Mouse (Mus musculus): ENCODE measurements around the gene Entpd6. TPM values are rescaled to one million over a fixed set of nuclear protein-coding genes. Genes with fewer than 3 reads are reported as not detected.

The Entpd6 gene
- polyA plus RNA-seq, 1 experiment from 2014 or later, result 34.4 TPM

DNA sequence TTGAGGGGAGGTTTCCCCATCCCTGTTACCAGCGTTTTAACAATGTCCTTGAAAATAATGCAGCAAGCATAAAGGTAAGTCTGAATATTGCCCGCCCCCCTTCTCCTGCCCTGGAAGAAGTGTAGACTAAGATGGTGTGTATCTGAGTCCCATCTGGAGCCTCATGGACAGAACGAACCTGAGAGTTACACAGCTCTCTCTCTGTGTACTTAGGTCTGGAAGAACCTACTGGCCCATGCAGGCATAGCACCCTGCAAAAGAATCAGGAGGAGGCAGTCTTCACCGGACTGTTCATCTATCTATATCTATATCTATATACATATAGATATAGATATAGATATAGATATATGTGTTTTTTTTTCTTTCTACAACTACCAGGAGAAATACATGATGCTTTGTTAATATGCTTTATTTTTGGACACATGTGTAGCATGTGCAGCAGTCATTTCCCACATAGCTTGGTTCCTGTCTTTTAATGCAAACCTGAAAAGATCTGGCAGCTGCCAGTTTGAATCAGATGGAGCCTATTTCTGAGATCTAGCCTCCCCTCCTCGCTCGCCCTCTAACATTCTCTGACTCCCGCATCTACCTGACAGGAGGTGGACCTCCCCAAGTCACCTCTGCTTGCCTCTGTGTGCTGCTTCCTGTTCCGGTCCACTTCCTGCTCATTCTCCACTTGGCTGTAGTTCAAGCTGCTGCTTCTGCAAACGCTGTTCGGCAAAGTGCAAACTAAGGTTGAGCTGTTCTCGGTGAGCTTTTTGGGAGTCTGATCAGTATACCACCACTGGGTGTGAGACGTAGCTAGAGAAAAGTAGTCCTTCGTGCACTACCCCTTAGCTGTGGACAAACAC, 1.5 kb downstream of the Entpd6 start:
- 67% methylated on average over 13 of the region's 13 CpGs for WGBS
- H3K27ac ChIP-seq (ENCODE audit: low read depth, low read length), result no peak overlapping the region
- H3K9ac ChIP-seq (ENCODE audit: low read depth, low read length), result peak overlapping the region; percentile 30; the same call in 1 of the 2 replicates
- H3K4me2 ChIP-seq, result peak overlapping the region; percentile 99; the same call in 1 of the 2 replicates
- DNase-seq (ENCODE audit: low spot score) (no peak), ATAC-seq (replicated peaks; ENCODE audit: low FRiP score) (no peak)
- H3K27me3 ChIP-seq (replicated peaks; ENCODE audit: control insufficient read depth, insufficient read depth, low read length), result no peaks in the 10 kb centered on the region; the same call in none of the 2 replicates
- no peak overlapping the region for H3K4me3 ChIP-seq (ENCODE audit: low read depth, low read length)
- H3K9me3 ChIP-seq (ENCODE audit: control insufficient read depth, low read length), result no peaks in the 10 kb centered on the region
- no peaks in the 10 kb centered on the region; the same call in 1 of the 2 replicates for H3K4me1 ChIP-seq (replicated peaks; ENCODE audit: control insufficient read depth, insufficient read depth, low read length)
- H3K36me3 ChIP-seq (ENCODE audit: control insufficient read depth, insufficient read depth, low read length), result no peaks in the 10 kb centered on the region

DNA sequence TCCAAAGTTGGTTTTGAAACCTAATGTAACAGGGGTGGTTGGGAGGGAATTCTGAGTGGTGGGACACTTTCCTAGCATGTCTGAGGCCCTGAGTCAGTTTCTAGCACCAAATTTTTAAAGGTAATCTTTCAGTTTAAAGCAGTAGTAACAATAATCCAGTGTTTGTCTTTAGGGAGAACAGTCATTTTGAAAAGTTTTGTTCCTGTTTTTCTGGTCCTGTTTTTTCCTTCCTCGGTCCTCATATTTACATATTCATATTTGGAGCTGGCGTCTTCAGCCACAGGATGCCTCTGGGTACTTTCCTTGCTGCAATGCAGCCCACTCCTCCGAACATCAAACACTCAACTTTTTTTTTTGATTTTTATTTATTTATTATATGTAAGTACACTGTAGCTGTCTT, 6.2 kb downstream of the Entpd6 start:
- Histone ChIP-seq H3K27ac (ENCODE audit: low read depth, low read length) (no peak overlapping the region), H3K27me3 (replicated peaks; ENCODE audit: control insufficient read depth, insufficient read depth, low read length) (no peaks in the 10 kb centered on the region), H3K4me2 (no peak overlapping the region), H3K9ac (ENCODE audit: low read depth, low read length) (no peak overlapping the region), H3K4me1 (replicated peaks; ENCODE audit: control insufficient read depth, insufficient read depth, low read length) (no peaks in the 10 kb centered on the region; the same call in 1 of the 2 replicates), H3K36me3 (ENCODE audit: control insufficient read depth, insufficient read depth, low read length) (peaks cover 12% of the 10 kb centered on the region), H3K9me3 (ENCODE audit: control insufficient read depth, low read length) (no peaks in the 10 kb centered on the region), H3K4me3 (ENCODE audit: low read depth, low read length) (no peak overlapping the region)
- DNase-seq (ENCODE audit: low spot score) (no peak), ATAC-seq (replicated peaks; ENCODE audit: low FRiP score) (no peak)
- 90% methylated on average over 3 of the region's 3 CpGs for WGBS

- H3K36me3 ChIP-seq (ENCODE audit: control insufficient read depth, insufficient read depth, low read length), result peaks cover 21% of the 10 kb centered on the region
- no peaks in the 10 kb centered on the region for H3K9me3 ChIP-seq (ENCODE audit: control insufficient read depth, low read length)
- WGBS, result 84% methylated on average over 7 of the region's 7 CpGs
- DNase-seq (ENCODE audit: low spot score) (no peak), ATAC-seq (replicated peaks; ENCODE audit: low FRiP score) (no peak)
- H3K4me1 ChIP-seq (replicated peaks; ENCODE audit: control insufficient read depth, insufficient read depth, low read length), result no peaks in the 10 kb centered on the region
- H3K4me3 ChIP-seq (ENCODE audit: low read depth, low read length), result no peak overlapping the region
- H3K27me3 ChIP-seq (replicated peaks; ENCODE audit: control insufficient read depth, insufficient read depth, low read length), result no peaks in the 10 kb centered on the region
- no peak overlapping the region for H3K27ac ChIP-seq (ENCODE audit: low read depth, low read length)
- H3K9ac ChIP-seq (ENCODE audit: low read depth, low read length), result no peak overlapping the region
- no peak overlapping the region for H3K4me2 ChIP-seq
Measured at GRCm38 (mm10) chr2:150761476-150761875, 12.6 kb downstream of the Entpd6 start.

DNA sequence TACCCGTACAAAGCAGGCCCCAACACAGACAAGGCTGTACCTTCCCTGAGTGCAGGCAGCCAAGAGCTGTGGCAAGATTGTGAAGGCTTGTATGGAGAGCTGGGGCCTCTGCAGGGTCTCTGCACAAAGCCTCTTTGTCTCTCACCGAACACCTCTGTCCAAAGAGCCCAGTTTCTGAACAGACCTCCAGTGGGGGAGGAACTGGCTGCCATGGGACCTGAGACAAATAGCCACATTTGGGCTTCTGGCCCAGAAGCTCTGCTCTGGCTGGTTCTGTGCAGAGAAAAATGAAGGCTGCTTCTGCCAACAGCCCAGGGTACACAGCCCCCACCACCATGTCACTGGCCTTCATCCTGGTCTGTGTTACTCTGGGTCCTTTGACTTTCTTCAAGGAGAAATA, 16.8 kb downstream of the Entpd6 start:
- no peak overlapping the region for H3K4me3 ChIP-seq (ENCODE audit: low read depth, low read length)
- H3K36me3 ChIP-seq (ENCODE audit: control insufficient read depth, insufficient read depth, low read length), result peaks cover 12% of the 10 kb centered on the region

GRCm38 (mm10) chr2:150766083-150766862, 17.4 kb downstream of the Entpd6 start:
- H3K4me2 ChIP-seq, result no peak overlapping the region
- no peak overlapping the region for H3K9ac ChIP-seq (ENCODE audit: low read depth, low read length)
- H3K27ac ChIP-seq (ENCODE audit: low read depth, low read length), result no peak overlapping the region
- H3K4me1 ChIP-seq (replicated peaks; ENCODE audit: control insufficient read depth, insufficient read depth, low read length), result no peaks in the 10 kb centered on the region
- DNase-seq (ENCODE audit: low spot score) (no peak), ATAC-seq (replicated peaks; ENCODE audit: low FRiP score) (no peak)
- no peak overlapping the region for H3K4me3 ChIP-seq (ENCODE audit: low read depth, low read length)
- peaks cover 13% of the 10 kb centered on the region; the same call in 1 of the 2 replicates for H3K36me3 ChIP-seq (ENCODE audit: control insufficient read depth, insufficient read depth, low read length)
- 74% methylated on average over 4 of the region's 4 CpGs for WGBS
- no peaks in the 10 kb centered on the region for H3K9me3 ChIP-seq (ENCODE audit: control insufficient read depth, low read length)
- no peaks in the 10 kb centered on the region for H3K27me3 ChIP-seq (replicated peaks; ENCODE audit: control insufficient read depth, insufficient read depth, low read length)

More for the DNA sequence above, 16.8 kb downstream of the Entpd6 start:
- H3K4me2 ChIP-seq, result no peak overlapping the region
- H3K27ac ChIP-seq (ENCODE audit: low read depth, low read length), result no peak overlapping the region
- H3K9ac ChIP-seq (ENCODE audit: low read depth, low read length), result no peak overlapping the region
- DNase-seq (ENCODE audit: low spot score) (no peak), ATAC-seq (replicated peaks; ENCODE audit: low FRiP score) (no peak)
- H3K4me1 ChIP-seq (replicated peaks; ENCODE audit: control insufficient read depth, insufficient read depth, low read length), result no peaks in the 10 kb centered on the region
- no peaks in the 10 kb centered on the region for H3K27me3 ChIP-seq (replicated peaks; ENCODE audit: control insufficient read depth, insufficient read depth, low read length)
- no peaks in the 10 kb centered on the region for H3K9me3 ChIP-seq (ENCODE audit: control insufficient read depth, low read length)
- WGBS, result 77% methylated on average over 2 of the region's 2 CpGs

GRCm38 (mm10) chr2:150768678-150769077, 19.8 kb downstream of the Entpd6 start:
- Histone ChIP-seq H3K36me3 (ENCODE audit: control insufficient read depth, insufficient read depth, low read length) (peaks cover 9% of the 10 kb centered on the region; the same call in 1 of the 2 replicates), H3K27ac (ENCODE audit: low read depth, low read length) (no peak overlapping the region), H3K4me2 (no peak overlapping the region), H3K4me3 (ENCODE audit: low read depth, low read length) (no peak overlapping the region), H3K4me1 (replicated peaks; ENCODE audit: control insufficient read depth, insufficient read depth, low read length) (no peaks in the 10 kb centered on the region), H3K9ac (ENCODE audit: low read depth, low read length) (no peak overlapping the region), H3K27me3 (replicated peaks; ENCODE audit: control insufficient read depth, insufficient read depth, low read length) (no peaks in the 10 kb centered on the region), H3K9me3 (ENCODE audit: control insufficient read depth, low read length) (no peaks in the 10 kb centered on the region)
- ATAC-seq (replicated peaks; ENCODE audit: low FRiP score) (no peak; the same call in 1 of the 2 replicates), DNase-seq (ENCODE audit: low spot score) (no peak)
- WGBS, result 67% methylated on average over 1 of the region's 1 CpGs

GRCm38 (mm10) chr2:150770747-150771146, 21.9 kb downstream of the Entpd6 start:
- Histone ChIP-seq H3K27ac (ENCODE audit: low read depth, low read length) (no peak overlapping the region), H3K4me2 (no peak overlapping the region), H3K4me3 (ENCODE audit: low read depth, low read length) (no peak overlapping the region), H3K9me3 (ENCODE audit: control insufficient read depth, low read length) (no peaks in the 10 kb centered on the region), H3K9ac (ENCODE audit: low read depth, low read length) (no peak overlapping the region), H3K36me3 (ENCODE audit: control insufficient read depth, insufficient read depth, low read length) (peaks cover 9% of the 10 kb centered on the region; the same call in 1 of the 2 replicates), H3K4me1 (replicated peaks; ENCODE audit: control insufficient read depth, insufficient read depth, low read length) (peaks cover 2% of the 10 kb centered on the region), H3K27me3 (replicated peaks; ENCODE audit: control insufficient read depth, insufficient read depth, low read length) (no peaks in the 10 kb centered on the region)
- DNase-seq (ENCODE audit: low spot score), result no peak
- 92% methylated on average over 1 of the region's 1 CpGs for WGBS
- no peak for ATAC-seq (replicated peaks; ENCODE audit: low FRiP score)

- ATAC-seq (replicated peaks; ENCODE audit: low FRiP score) (no peak), DNase-seq (ENCODE audit: low spot score) (no peak)
- Histone ChIP-seq H3K9ac (ENCODE audit: low read depth, low read length) (no peak overlapping the region), H3K36me3 (ENCODE audit: control insufficient read depth, insufficient read depth, low read length) (peaks cover 9% of the 10 kb centered on the region; the same call in 1 of the 2 replicates), H3K4me2 (no peak overlapping the region), H3K27me3 (replicated peaks; ENCODE audit: control insufficient read depth, insufficient read depth, low read length) (no peaks in the 10 kb centered on the region), H3K4me3 (ENCODE audit: low read depth, low read length) (no peak overlapping the region), H3K9me3 (ENCODE audit: control insufficient read depth, low read length) (no peaks in the 10 kb centered on the region), H3K4me1 (replicated peaks; ENCODE audit: control insufficient read depth, insufficient read depth, low read length) (peaks cover 4% of the 10 kb centered on the region), H3K27ac (ENCODE audit: low read depth, low read length) (no peak overlapping the region)
- 79% methylated on average over 6 of the region's 6 CpGs for WGBS
Measured at GRCm38 (mm10) chr2:150771169-150771568, 22.3 kb downstream of the Entpd6 start.

Measured in liver, embryonic 11.5 days (tissue).